Mouse (Mus musculus) bone marrow, adult 2 months (tissue): ENCODE measurements around the gene Agbl4.

Source experiments
- CTCF ChIP-seq: fragments of 200-500 bp; IDR thresholded peaks from 2 replicates; pipeline ENCODE4 v1.5.1; 2011; ENCODE audit warnings: low read length, control low read depth; ENCODE audit not compliant: control insufficient read depth, insufficient read depth
- POLR2A ChIP-seq: fragments of 200-500 bp; IDR thresholded peaks from 2 replicates; pipeline ENCODE4 v1.6.1; 2011; ENCODE audit warnings: low read depth, mild to moderate bottlenecking, control low read depth, low read length, borderline replicate concordance; ENCODE audit not compliant: control insufficient read depth

- TF ChIP-seq POLR2A, result no peak
- TF ChIP-seq CTCF, result no peak
These were observed 966.7 kb downstream of the Agbl4 start for GRCm38 (mm10) chr4:111364199-111364598.
